Mouse (Mus musculus): ENCODE measurements around the gene Syngap1. TPM values are rescaled to one million over a fixed set of nuclear protein-coding genes. Genes with fewer than 3 reads are reported as not detected.

Syngap1 gene
- polyA plus RNA-seq, 1 experiment, result 109 TPM

- peaks cover 13% of the 10 kb centered on the region for H3K4me1 ChIP-seq (ENCODE audit: control insufficient read depth, insufficient read depth, low read length)
- no peak overlapping the region for H3K27ac ChIP-seq (ENCODE audit: control insufficient read depth, insufficient read depth, low read depth, low read length)
- no peak overlapping the region for H3K4me3 ChIP-seq (ENCODE audit: control insufficient read depth, low read depth, low read length)
- H3K27me3 ChIP-seq (ENCODE audit: control insufficient read depth, insufficient read depth, low read length), result no peaks in the 10 kb centered on the region
- H3K36me3 ChIP-seq (ENCODE audit: control insufficient read depth, insufficient read depth, low read length), result no peaks in the 10 kb centered on the region; the same call in none of the 2 replicates
- TF ChIP-seq CTCF (IDR thresholded peaks at IDR 0.05; ENCODE audit: control insufficient read depth, insufficient read depth, insufficient replicate concordance, low read depth, low read length) (no peak), POLR2A (IDR thresholded peaks at IDR 0.05; ENCODE audit: control insufficient read depth, low read depth, low read length) (no peak)
Measured at GRCm38 (mm10) chr17:27018555-27019196, 77.6 kb downstream of the Syngap1 start.

DNA sequence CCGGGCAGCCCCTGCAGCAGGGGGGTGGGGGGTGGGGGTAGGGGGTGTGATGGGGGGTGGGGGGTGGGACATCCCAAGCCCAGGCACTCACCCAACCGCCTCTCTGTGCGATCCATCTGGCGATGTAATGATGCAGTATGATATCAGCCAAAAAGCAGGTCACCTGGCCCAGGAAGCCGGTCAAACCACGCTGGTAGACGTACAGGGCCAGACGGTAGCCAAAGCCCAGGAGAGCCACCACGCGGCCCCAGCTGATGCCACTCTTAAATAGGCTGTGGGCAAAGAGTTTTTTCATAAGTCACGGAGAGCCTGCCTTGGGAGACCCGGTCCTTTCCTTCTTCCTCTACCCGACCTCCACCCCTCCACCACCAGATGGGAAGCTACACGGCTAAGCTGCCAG is 80.0 kb downstream of the Syngap1 start:
- Histone ChIP-seq H3K4me3 (ENCODE audit: control insufficient read depth, low read depth, low read length) (no peak overlapping the region), H3K4me1 (ENCODE audit: control insufficient read depth, insufficient read depth, low read length) (peaks cover 13% of the 10 kb centered on the region), H3K27ac (ENCODE audit: control insufficient read depth, insufficient read depth, low read depth, low read length) (no peak overlapping the region), H3K36me3 (ENCODE audit: control insufficient read depth, insufficient read depth, low read length) (no peaks in the 10 kb centered on the region; the same call in none of the 2 replicates), H3K27me3 (ENCODE audit: control insufficient read depth, insufficient read depth, low read length) (no peaks in the 10 kb centered on the region)
- TF ChIP-seq CTCF (IDR thresholded peaks at IDR 0.05; ENCODE audit: control insufficient read depth, insufficient read depth, insufficient replicate concordance, low read depth, low read length) (no peak), POLR2A (IDR thresholded peaks at IDR 0.05; ENCODE audit: control insufficient read depth, low read depth, low read length) (no peak)

GRCm38 (mm10) chr17:27021736-27022135 is 80.7 kb downstream of the Syngap1 start:
- Histone ChIP-seq H3K27me3 (ENCODE audit: control insufficient read depth, insufficient read depth, low read length) (no peaks in the 10 kb centered on the region), H3K4me3 (ENCODE audit: control insufficient read depth, low read depth, low read length) (no peak overlapping the region), H3K4me1 (ENCODE audit: control insufficient read depth, insufficient read depth, low read length) (peaks cover 13% of the 10 kb centered on the region), H3K27ac (ENCODE audit: control insufficient read depth, insufficient read depth, low read depth, low read length) (no peak overlapping the region), H3K36me3 (ENCODE audit: control insufficient read depth, insufficient read depth, low read length) (no peaks in the 10 kb centered on the region; the same call in none of the 2 replicates)
- TF ChIP-seq POLR2A (IDR thresholded peaks at IDR 0.05; ENCODE audit: control insufficient read depth, low read depth, low read length) (no peak), CTCF (IDR thresholded peaks at IDR 0.05; ENCODE audit: control insufficient read depth, insufficient read depth, insufficient replicate concordance, low read depth, low read length) (no peak)

Other genes starting within 250 kb of the Syngap1 start
- 8.6 and 11.1 TPM in 2 replicates for gene Crebrf, start 225.6 kb upstream of the Syngap1 start, polyA plus RNA-seq (2012; rRNA removed)
- 25.1 and 26.4 TPM in 2 replicates for gene Bnip1, start 160.2 kb upstream of the Syngap1 start, polyA plus RNA-seq (2012; rRNA removed)
- gene Nkx2-5, start 96.2 kb upstream of the Syngap1 start, polyA plus RNA-seq (2012; rRNA removed), result not detected in 2 replicates
- 6.5 TPM in 2 replicates for gene Kifc5b, start 24.2 kb upstream of the Syngap1 start, polyA plus RNA-seq (2012; rRNA removed)
- 132 and 136 TPM in 2 replicates for gene Phf1, start 8.2 kb upstream of the Syngap1 start, polyA plus RNA-seq (2012; rRNA removed)
- gene Cuta, start 1.7 kb upstream of the Syngap1 start, polyA plus RNA-seq (2012; rRNA removed), result 24.0 and 30.9 TPM in 2 replicates
- gene Zbtb9, start 31.9 kb downstream of the Syngap1 start, polyA plus RNA-seq (2012; rRNA removed), result 9.8 and 11.9 TPM in 2 replicates
- 14.3 and 18.3 TPM in 2 replicates for gene Bak1, start 87.8 kb downstream of the Syngap1 start, polyA plus RNA-seq (2012; rRNA removed)
- gene Itpr3, start 116.1 kb downstream of the Syngap1 start, polyA plus RNA-seq (2012; rRNA removed), result 32.7 and 34.2 TPM in 2 replicates
- 1,024 and 1,028 TPM in 2 replicates for gene Uqcc2, start 192.7 kb downstream of the Syngap1 start, polyA plus RNA-seq (2012; rRNA removed)
- 0.05 and 0.06 TPM in 2 replicates for gene Ip6k3, start 226.5 kb downstream of the Syngap1 start, polyA plus RNA-seq (2012; rRNA removed)

All from testis, adult 2 months (tissue).